Mouse (Mus musculus) lung, adult 18-20 months (tissue): ENCODE measurements around the gene Cmtm6.

ENCODE experiments used
- DNase-seq, 2 experiments: peaks; one replicate each; pipeline ENCODE4 v3.0.0; 2022; ENCODE audit warnings: mixed read lengths in 2 of 2

Cmtm6 gene

DNA sequence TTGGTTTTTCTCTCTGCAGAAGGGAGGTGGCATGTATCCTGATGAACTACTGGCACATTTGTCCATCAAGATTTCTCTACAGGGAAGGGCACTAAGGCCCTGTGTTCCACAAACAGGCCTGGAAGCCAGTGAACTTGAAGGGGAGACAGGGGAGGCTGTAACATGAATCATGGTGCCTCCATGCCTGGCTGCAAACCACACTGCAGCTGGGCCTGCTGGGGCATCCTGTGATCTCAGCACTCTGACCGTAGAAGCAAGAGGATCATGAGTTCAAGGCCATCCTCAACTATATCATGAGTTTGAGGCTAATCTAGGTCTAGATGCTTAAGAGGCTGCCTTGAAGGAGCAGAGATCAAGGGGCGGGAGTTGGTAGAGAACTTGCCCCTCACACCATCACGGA, 45.4 kb downstream of the Cmtm6 start:
- no peak for DNase-seq

GRCm38 (mm10) chr9:114777178-114778046, 46.5 kb downstream of the Cmtm6 start:
- DNase-seq = no peak

GRCm38 (mm10) chr9:114778047-114778390, 47.1 kb downstream of the Cmtm6 start:
- DNase-seq = no peak

- DNase-seq = no peak
Measured at GRCm38 (mm10) chr9:114778877-114779276, 48.0 kb downstream of the Cmtm6 start.

- DNase-seq = no peak
Measured at GRCm38 (mm10) chr9:114779984-114780745, 49.2 kb downstream of the Cmtm6 start.

- DNase-seq = peak; percentile 43 to 59
Measured at GRCm38 (mm10) chr9:114780746-114781525, 50.0 kb downstream of the Cmtm6 start.

DNA sequence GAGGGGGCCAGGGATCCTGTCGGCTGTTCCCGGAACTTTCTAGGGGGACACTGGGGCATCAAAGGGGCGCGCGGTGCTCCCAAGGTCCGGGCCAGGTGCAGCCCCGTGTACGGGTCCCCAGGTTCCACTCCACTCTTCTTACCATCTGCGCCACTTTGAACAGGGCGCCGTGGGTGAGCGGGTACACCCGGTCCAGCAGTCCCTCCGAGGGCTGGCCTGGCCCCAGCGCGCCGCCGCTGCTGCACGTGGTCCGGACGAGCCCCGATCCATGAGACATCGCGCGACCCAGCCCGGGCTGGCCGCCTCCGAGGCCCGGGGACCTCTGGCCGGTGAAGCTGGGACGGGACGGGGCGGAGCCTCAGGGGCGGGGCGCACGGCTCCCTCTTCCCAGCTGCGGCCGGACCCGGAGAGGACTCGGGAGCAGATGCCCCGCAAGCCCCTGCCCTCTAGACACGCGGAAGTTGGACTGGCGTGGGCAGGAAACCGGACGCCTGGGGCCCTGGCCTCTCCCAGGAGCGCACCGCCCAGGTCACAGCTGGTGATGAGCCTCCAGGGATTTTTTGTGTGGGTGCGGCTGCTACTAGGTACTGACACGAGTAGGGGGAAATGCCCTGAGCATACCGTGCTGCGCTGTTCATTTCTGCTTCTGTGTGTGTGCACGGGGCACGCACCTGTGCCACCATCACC, 50.8 kb downstream of the Cmtm6 start, which contains the start of gene Cmtm7:
Gene Cmtm7 (minus strand): TSS at position 331 of the 687 bp plus-strand sequence.
- peak; percentile 82 to 85 for DNase-seq

DNA sequence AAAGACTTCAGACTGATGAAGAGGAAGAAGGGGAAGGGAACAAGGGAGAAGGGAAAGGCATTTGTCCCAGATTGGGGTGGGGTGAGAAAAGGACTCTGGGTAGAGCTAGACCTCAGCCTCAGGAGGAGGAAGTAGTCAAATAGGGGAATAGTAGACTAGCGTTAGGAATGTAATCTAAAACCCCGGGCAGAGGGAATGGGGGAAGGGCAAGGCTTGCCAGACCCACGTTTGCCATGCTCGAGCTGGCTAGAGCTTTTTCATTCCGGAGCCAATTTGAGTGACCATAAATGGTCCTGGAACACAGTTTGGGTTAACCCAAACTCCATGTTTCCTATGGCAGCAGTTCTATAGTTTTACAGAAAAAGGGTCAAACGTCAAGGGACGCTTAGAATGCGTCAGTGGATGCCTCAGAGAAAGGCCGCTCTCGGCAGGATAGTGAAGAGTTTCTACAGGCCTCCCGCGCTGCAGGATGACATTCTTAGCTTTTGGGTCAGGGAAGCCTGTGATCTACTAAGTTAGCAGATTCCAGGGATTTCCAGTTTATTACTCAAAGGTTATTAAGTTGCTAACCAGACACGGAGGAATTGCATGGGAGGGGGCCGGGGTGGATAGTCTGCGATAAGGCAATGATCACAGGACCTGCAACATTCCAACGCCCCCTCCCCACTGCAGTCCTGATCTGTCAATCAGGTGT, 54.7 kb downstream of the Cmtm6 start:
- DNase-seq = peak in 1 of 2 experiments; percentile 24

DNA sequence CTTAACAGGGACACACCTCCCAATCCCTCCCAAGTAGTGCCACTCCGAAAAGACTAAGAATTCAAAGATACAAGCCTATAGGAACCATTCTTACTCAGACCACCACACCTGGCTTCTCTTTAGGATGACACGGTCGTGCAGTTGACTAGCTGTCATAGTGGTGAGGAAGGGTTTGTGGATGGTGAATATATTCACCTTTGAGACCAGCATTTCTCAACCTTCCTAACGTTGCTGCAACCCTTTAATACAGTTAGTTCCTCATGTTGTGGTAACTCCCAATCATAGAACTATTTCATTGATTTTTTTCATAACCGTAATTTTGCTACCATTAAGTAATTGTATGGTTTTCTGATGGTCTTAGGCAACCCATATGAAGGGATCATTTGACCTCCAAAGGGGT, 56.2 kb downstream of the Cmtm6 start:
- no peak for DNase-seq

DNA sequence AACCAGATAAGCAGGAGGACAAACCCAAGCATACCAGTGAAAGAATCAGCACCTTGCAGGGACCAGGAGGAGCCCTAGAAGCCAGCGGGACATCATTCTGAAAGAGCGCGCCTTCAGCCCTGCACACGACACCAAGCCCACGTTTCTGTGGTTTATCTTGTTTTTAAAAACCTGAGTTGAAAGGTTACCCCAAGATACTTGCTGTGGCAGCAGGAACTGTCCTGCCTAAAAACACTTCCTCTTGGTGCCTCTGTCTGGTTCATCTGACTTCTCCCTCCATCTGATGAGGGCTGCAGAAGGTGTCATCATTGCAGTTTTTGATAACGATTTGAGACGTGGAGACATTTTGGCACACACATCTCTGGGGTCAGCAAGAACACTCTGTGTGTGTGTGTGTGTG, 56.8 kb downstream of the Cmtm6 start:
- no peak for DNase-seq

DNA sequence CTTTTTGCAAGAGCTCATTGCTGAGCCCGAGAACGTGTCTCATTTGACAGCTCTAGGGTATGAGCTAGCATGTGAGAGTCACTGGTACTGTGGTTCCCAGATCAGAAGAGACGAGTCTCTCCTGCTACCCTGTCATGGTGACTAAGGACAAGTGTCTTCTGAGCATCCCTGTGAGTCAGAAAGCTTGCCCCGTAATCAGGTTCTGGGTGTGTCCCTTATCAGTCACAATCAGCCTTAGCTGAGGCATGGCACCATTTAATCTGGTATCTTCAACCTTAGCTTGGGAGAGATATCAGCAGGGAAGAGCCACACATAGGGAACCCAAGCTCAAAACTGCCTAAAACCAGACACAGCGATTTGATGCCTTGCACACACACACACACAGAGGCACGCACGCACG, 57.8 kb downstream of the Cmtm6 start:
- DNase-seq = no peak

GRCm38 (mm10) chr9:114789557-114789956, 58.6 kb downstream of the Cmtm6 start:
- no peak for DNase-seq

GRCm38 (mm10) chr9:114789989-114790388, 59.1 kb downstream of the Cmtm6 start:
- DNase-seq = no peak

DNA sequence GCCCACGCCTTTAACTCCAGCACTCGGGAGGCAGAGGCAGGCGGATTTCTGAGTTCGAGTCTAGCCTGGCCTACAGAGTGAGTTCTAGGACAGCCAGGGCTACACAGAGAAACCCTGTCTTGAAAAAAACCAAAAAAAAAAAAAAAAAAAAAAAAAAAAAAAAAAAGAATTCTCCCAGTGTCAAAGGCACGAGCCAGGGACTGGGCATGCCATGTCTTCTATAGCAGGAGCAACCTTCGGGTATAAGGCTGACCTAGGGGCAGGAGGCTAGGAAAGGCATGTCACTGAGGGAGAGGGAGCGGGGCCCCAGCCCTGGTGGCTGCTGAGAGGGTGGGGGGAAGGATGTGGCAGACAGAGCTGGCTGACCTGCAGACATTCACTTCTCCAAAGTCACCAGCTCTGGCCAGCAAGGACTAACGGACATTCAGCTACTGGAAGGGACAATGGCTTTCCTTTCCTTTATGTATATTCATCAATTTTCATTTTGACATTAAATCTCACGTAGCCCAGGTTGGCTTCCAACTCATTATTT, 62.9 kb downstream of the Cmtm6 start:
- DNase-seq = no peak

- DNase-seq = no peak
Measured at GRCm38 (mm10) chr9:114794491-114794890, 63.6 kb downstream of the Cmtm6 start.

GRCm38 (mm10) chr9:114796473-114797050, 65.6 kb downstream of the Cmtm6 start:
- DNase-seq = no peak

GRCm38 (mm10) chr9:114797329-114798004, 66.6 kb downstream of the Cmtm6 start:
- DNase-seq = peak; percentile 75 to 84

DNA sequence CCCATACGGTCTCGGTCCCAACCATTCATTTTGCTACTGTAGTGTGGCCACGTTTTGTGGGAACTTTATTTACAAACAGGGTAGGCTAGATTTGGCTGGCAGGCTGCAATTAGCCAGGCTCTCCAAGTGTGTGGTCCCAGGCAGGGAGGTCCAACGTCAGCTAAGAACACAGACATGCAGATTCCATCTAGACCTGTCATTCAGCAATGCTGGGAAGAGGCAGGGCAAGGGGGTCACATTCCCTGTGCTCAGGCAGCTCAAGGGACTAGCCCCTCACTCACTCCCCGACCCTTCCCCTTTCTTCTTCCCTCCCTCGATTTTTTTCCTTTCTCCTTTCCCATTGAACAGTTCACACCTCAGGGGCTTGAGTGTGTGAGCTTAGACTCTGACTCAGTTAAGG, 67.9 kb downstream of the Cmtm6 start:
- DNase-seq = no peak
